Mouse (Mus musculus): Measurements from ENCODE around the gene Trim60. TPM values are rescaled to one million over a fixed set of nuclear protein-coding genes. Genes with fewer than 3 reads are reported as not detected.

Trim60 gene
- polyA plus RNA-seq, 1 experiment from 2014 or later = not detected

DNA sequence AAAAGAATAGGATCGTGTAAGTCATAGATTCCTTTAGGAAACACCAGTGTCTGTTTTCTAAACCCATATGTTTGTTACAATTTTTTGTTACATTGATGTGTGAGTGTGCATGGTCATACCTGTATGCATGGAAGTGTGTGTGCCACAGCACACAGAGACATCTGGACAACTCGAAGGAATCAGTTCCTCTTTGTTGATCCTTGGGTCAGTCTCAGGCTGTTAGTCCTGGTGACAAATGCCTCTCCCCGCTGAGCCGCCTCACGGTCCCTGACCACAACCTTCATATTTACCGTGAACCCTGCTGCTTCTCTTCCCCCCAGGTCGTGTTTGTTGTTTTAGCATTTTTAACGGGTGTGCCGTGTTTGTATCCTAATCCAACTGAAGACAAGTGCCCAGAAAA lies 59.4 kb downstream of the Trim60 start:
- no peak for ATAC-seq (ENCODE audit: low FRiP score)
- Histone ChIP-seq H3K27me3 (no peaks in the 10 kb centered on the region), H3K36me3 (replicated peaks) (peaks cover 9% of the 10 kb centered on the region), H3K27ac (no peak overlapping the region), H3K4me1 (no peaks in the 10 kb centered on the region), H3K9ac (no peak overlapping the region), H3K4me2 (no peak overlapping the region), H3K9me3 (no peaks in the 10 kb centered on the region), H3K4me3 (replicated peaks) (no peak overlapping the region)
- WGBS = 90% methylated on average over 9 of the region's 9 CpGs

DNA sequence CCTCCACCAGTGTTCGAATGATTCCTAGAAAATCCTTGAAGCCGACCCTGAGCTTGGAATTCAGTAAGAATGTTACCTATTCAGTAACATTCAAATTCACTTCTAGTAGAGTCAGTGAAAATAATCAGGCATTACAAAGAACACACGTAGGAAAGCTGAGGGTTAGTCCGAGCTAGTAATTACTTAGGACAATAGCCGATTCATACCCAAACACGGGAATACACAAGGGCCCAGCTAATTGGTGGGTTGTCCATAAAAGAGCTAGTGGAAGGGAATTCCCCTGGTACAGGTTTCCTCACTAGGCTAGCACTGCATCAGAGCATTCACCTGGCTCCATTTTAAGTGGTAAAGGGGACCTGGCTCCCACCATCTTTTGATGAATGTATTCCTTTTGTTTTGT lies 66.3 kb downstream of the Trim60 start:
- no peaks in the 10 kb centered on the region for H3K27me3 ChIP-seq
- no peaks in the 10 kb centered on the region for H3K36me3 ChIP-seq (replicated peaks)
- H3K9me3 ChIP-seq = no peaks in the 10 kb centered on the region
- no peak overlapping the region for H3K9ac ChIP-seq
- H3K4me3 ChIP-seq (replicated peaks) = no peak overlapping the region
- no peak overlapping the region for H3K27ac ChIP-seq
- no peak overlapping the region for H3K4me2 ChIP-seq
- 53% methylated on average over 6 of the region's 6 CpGs for WGBS
- no peak for ATAC-seq (ENCODE audit: low FRiP score)
- H3K4me1 ChIP-seq = 0 out of 2 replicates have a peak, but pooled peaks cover 2% of the 10 kb centered on the region

Other genes starting within 250 kb of the Trim60 start
- 22.1 and 28.9 TPM in 2 replicates for gene Klhl2, start 168.6 kb downstream of the Trim60 start, polyA plus RNA-seq (2016; fragmentation: Nextera tagmentation; extraction: Ambion mirVana)
- gene Tmem192, start 71.4 kb downstream of the Trim60 start, polyA plus RNA-seq (2016; fragmentation: Nextera tagmentation; extraction: Ambion mirVana) = 14.6 and 16.1 TPM in 2 replicates
- gene Trim75, start 30.8 kb downstream of the Trim60 start, polyA plus RNA-seq (2016; fragmentation: Nextera tagmentation; extraction: Ambion mirVana) = not detected in 2 replicates
- gene Trim61, start 61 bp downstream of the Trim60 start, polyA plus RNA-seq (2016; fragmentation: Nextera tagmentation; extraction: Ambion mirVana) = 0.09 and 0.13 TPM in 2 replicates
- gene Apela, start 18.8 kb upstream of the Trim60 start, polyA plus RNA-seq (2016; fragmentation: Nextera tagmentation; extraction: Ambion mirVana) = 3.6 and 6.8 TPM in 2 replicates
- gene Gm10663, start 56.4 kb upstream of the Trim60 start, polyA plus RNA-seq (2016; fragmentation: Nextera tagmentation; extraction: Ambion mirVana) = not detected in 2 replicates
- not detected in 2 replicates for gene BC030870, start 111.0 kb upstream of the Trim60 start, polyA plus RNA-seq (2016; fragmentation: Nextera tagmentation; extraction: Ambion mirVana)